Mouse (Mus musculus): Measurements from ENCODE around the gene Gemin4. TPM values are rescaled to one million over a fixed set of nuclear protein-coding genes. Genes with fewer than 3 reads are reported as not detected.
A peak's percentile ranks its signal among the peaks of the same experiment; 100 is the strongest.

Gene Gemin4
- total and polyA plus RNA-seq, 3 experiments: 17.8 to 95.7 (median 23.8) TPM

GRCm38 (mm10) chr11:76261224-76261623 lies 43.8 kb upstream of the Gemin4 start:
- no peaks in the 10 kb centered on the region for H3K79me2 ChIP-seq (ENCODE audit: control insufficient read depth, insufficient read depth, low read length, poor library complexity)
- H3K27ac ChIP-seq (ENCODE audit: control insufficient read depth, low read depth, low read length): no peak overlapping the region
- peaks cover 0 to 3% of the 10 kb centered on the region in 2 experiments; a peak in 1 of 4 replicates for H3K4me1 ChIP-seq (ENCODE audit: control insufficient read depth in 1 of 2, insufficient read depth in 2 of 2, low read length in 2 of 2)
- no peak overlapping the region for H3K9ac ChIP-seq (ENCODE audit: control insufficient read depth, low read depth, low read length, poor library complexity, severe bottlenecking)
- H3K4me3 ChIP-seq (ENCODE audit: control insufficient read depth in 1 of 2, insufficient read depth in 1 of 2, low read depth in 2 of 2, low read length in 2 of 2): no peak overlapping the region
- H3K36me3 ChIP-seq (ENCODE audit: control insufficient read depth in 1 of 2, insufficient read depth in 2 of 2, low read length in 2 of 2): peaks cover 0 to 3% of the 10 kb centered on the region in 2 experiments; a peak in 2 of 4 replicates
- DNase-seq (ENCODE audit: low read depth, low spot score): peak; percentile 42
- no peak for TF ChIP-seq TAL1 (IDR thresholded peaks at IDR 0.05; ENCODE audit: low read length)
- TF ChIP-seq CHD1 (IDR thresholded peaks at IDR 0.05; ENCODE audit: low read depth, low read length): no peak
- no peak for TF ChIP-seq POLR2AphosphoS2 (IDR thresholded peaks at IDR 0.05; ENCODE audit: low read length)
- no peak for TF ChIP-seq MEF2A (IDR thresholded peaks at IDR 0.05; ENCODE audit: extremely low read depth, insufficient replicate concordance, low read depth, low read length, poor library complexity, severe bottlenecking)
- TF ChIP-seq NELFE (IDR thresholded peaks at IDR 0.05; ENCODE audit: low read depth, low read length): no peak
- no peak for TF ChIP-seq MAZ (IDR thresholded peaks at IDR 0.05; ENCODE audit: low read depth, low read length)
- no peak for TF ChIP-seq RAD21 (IDR thresholded peaks at IDR 0.05; ENCODE audit: low read depth, low read length)
- TF ChIP-seq ZC3H11A (IDR thresholded peaks at IDR 0.05; ENCODE audit: low read depth, low read length): no peak
- no peak for TF ChIP-seq UBTF (IDR thresholded peaks at IDR 0.05; ENCODE audit: borderline replicate concordance, insufficient read depth, low read depth, low read length)
- TF ChIP-seq ETS1 (IDR thresholded peaks at IDR 0.05; ENCODE audit: low read depth, low read length): no peak
- TF ChIP-seq ZNF384 (IDR thresholded peaks at IDR 0.05; ENCODE audit: low read depth, low read length): no peak
- no peak for TF ChIP-seq HCFC1 (IDR thresholded peaks at IDR 0.05; ENCODE audit: low read depth, low read length)
- TF ChIP-seq RCOR1 (IDR thresholded peaks at IDR 0.05; ENCODE audit: low read depth, low read length): no peak
- no peak for TF ChIP-seq USF1 (IDR thresholded peaks at IDR 0.05; ENCODE audit: low read depth, low read length)
- TF ChIP-seq KAT2A (conservative IDR thresholded peaks at IDR 0.05; ENCODE audit: low read depth, low read length): no peak
- no peaks in the 10 kb centered on the region for H3K27me3 ChIP-seq (ENCODE audit: control insufficient read depth in 1 of 2, insufficient read depth in 2 of 2, low read length in 2 of 2)
- H3K9me3 ChIP-seq (replicated peaks; ENCODE audit: insufficient read depth, low read length): no peaks in the 10 kb centered on the region

- no peak overlapping the region for H3K27ac ChIP-seq (ENCODE audit: control insufficient read depth, low read depth, low read length)
Observed at GRCm38 (mm10) chr11:76260208-76261050, 43.0 kb upstream of the Gemin4 start.

More at GRCm38 (mm10) chr11:76260208-76261050, 43.0 kb upstream of the Gemin4 start:
- Histone ChIP-seq H3K27me3 (ENCODE audit: control insufficient read depth in 1 of 2, insufficient read depth in 2 of 2, low read length in 2 of 2) (no peaks in the 10 kb centered on the region), H3K79me2 (ENCODE audit: control insufficient read depth, insufficient read depth, low read length, poor library complexity) (no peaks in the 10 kb centered on the region), H3K4me3 (ENCODE audit: control insufficient read depth in 1 of 2, insufficient read depth in 1 of 2, low read depth in 2 of 2, low read length in 2 of 2) (no peak overlapping the region), H3K36me3 (ENCODE audit: control insufficient read depth in 1 of 2, insufficient read depth in 2 of 2, low read length in 2 of 2) (peaks cover 0 to 3% of the 10 kb centered on the region in 2 experiments; a peak in 2 of 4 replicates), H3K9ac (ENCODE audit: control insufficient read depth, low read depth, low read length, poor library complexity, severe bottlenecking) (no peak overlapping the region), H3K9me3 (replicated peaks; ENCODE audit: insufficient read depth, low read length) (no peaks in the 10 kb centered on the region), H3K4me1 (ENCODE audit: control insufficient read depth in 1 of 2, insufficient read depth in 2 of 2, low read length in 2 of 2) (peaks cover 0 to 3% of the 10 kb centered on the region in 2 experiments; a peak in 1 of 4 replicates)
- no peak for DNase-seq (ENCODE audit: low read depth, low spot score)
- TF ChIP-seq MEF2A (IDR thresholded peaks at IDR 0.05; ENCODE audit: extremely low read depth, insufficient replicate concordance, low read depth, low read length, poor library complexity, severe bottlenecking) (no peak), EP300 (IDR thresholded peaks at IDR 0.05; ENCODE audit: low read depth in 1 of 2, low read length in 2 of 2) (no peak), NELFE (IDR thresholded peaks at IDR 0.05; ENCODE audit: low read depth, low read length) (no peak), HCFC1 (IDR thresholded peaks at IDR 0.05; ENCODE audit: low read depth, low read length) (no peak), POLR2AphosphoS5 (IDR thresholded peaks at IDR 0.05; ENCODE audit: borderline replicate concordance, low read depth, low read length) (no peak), KAT2A (conservative IDR thresholded peaks at IDR 0.05; ENCODE audit: low read depth, low read length) (no peak), ZMIZ1 (IDR thresholded peaks at IDR 0.05; ENCODE audit: low read depth, low read length) (no peak), ZC3H11A (IDR thresholded peaks at IDR 0.05; ENCODE audit: low read depth, low read length) (no peak), USF2 (IDR thresholded peaks at IDR 0.05; ENCODE audit: borderline replicate concordance in 1 of 2, insufficient read depth in 1 of 2, low read depth in 1 of 2, low read length in 2 of 2) (no peak), MAZ (IDR thresholded peaks at IDR 0.05; ENCODE audit: low read depth, low read length) (no peak)

All from MEL (cell line).